Mouse (Mus musculus) midbrain, embryonic 11.5 days (tissue): Measurements from ENCODE around the gene Trim38. TPM values are rescaled to one million over a fixed set of nuclear protein-coding genes. Genes with fewer than 3 reads are reported as not detected.
A peak's percentile ranks its signal among the peaks of the same experiment; 100 is the strongest.
"Not testable (repeated sequence)": the region's sequence is repeated elsewhere in the genome, so short reads cannot be mapped to it uniquely, and the experiment has no call there.

Experiments
- ATAC-seq: fragments of 200-750 bp; cut with Nextera tagmentation; 2 replicates; pipeline ENCODE4 v1.8.0; 2017; ENCODE audit warnings: moderate TSS enrichment, moderate library complexity; ENCODE audit not compliant: low FRiP score
- DNase-seq: peaks from one replicate; pipeline ENCODE4 v3.0.0; 2015; ENCODE audit warnings: low spot score; ENCODE audit errors: missing footprints
- H3K27ac ChIP-seq: fragments of 300-500 bp; sonication (generic); 2 replicates; pipeline ENCODE4 v1.5.1; 2014; ENCODE audit warnings: low read depth, low read length
- H3K27me3 ChIP-seq: fragments of 300-500 bp; sonication (generic); 2 replicates; pipeline ENCODE4 v1.6.1; 2014; ENCODE audit warnings: mild to moderate bottlenecking, low read length, moderate library complexity, mixed read lengths; ENCODE audit not compliant: control insufficient read depth, insufficient read depth
- H3K36me3 ChIP-seq: fragments of 300-500 bp; sonication (generic); 2 replicates; pipeline ENCODE4 v1.6.1; 2014; ENCODE audit warnings: mild to moderate bottlenecking, low read length, moderate library complexity, mixed read lengths; ENCODE audit not compliant: control insufficient read depth, insufficient read depth
- H3K4me1 ChIP-seq: fragments of 300-500 bp; sonication (generic); 2 replicates; pipeline ENCODE4 v1.6.1; 2014; ENCODE audit warnings: low read length; ENCODE audit not compliant: control insufficient read depth, insufficient read depth
- H3K4me2 ChIP-seq: fragments of 300-500 bp; sonication (generic); 2 replicates; pipeline ENCODE4 v1.6.1; 2014; ENCODE audit warnings: mild to moderate bottlenecking, moderate library complexity
- H3K4me3 ChIP-seq: fragments of 300-500 bp; sonication (generic); 2 replicates; pipeline ENCODE4 v1.5.1; 2014; ENCODE audit warnings: low read depth, low read length
- H3K9ac ChIP-seq: fragments of 300-500 bp; sonication (generic); 2 replicates; pipeline ENCODE4 v1.6.1; 2014; ENCODE audit warnings: low read length
- H3K9me3 ChIP-seq: fragments of 300-500 bp; sonication (generic); 2 replicates; pipeline ENCODE4 v1.6.1; 2016; ENCODE audit warnings: low read length; ENCODE audit not compliant: control insufficient read depth
- WGBS: fragments of 180-500 bp; shearing (Covaris S2); extraction: QIAGEN DNeasy Blood & Tissue Kit; methylation state at CpG from one replicate; pipeline ENCODE4 v1.1.7; 2014; 5-methylcytosine and 5-hydroxymethylcytosine counted together
- polyA plus RNA-seq: library from polyadenylated mRNA; unstranded; fragments of >200 nt; fragmentation: Nextera tagmentation; extraction: Ambion mirVana; gene quantifications from 2 replicates; pipeline ENCODE4 v1.2.1, GENCODE M21; 2014

The Trim38 gene
- not detected in 2 replicates for polyA plus RNA-seq

GRCm38 (mm10) chr13:23769613-23770012, at the start of gene Trim38:
TSS of gene Trim38 (plus strand) at chr13:23769913.
- not testable (repeated sequence) for H3K4me3 ChIP-seq, H3K4me1 ChIP-seq, H3K9me3 ChIP-seq, ATAC-seq, DNase-seq, H3K9ac ChIP-seq, H3K36me3 ChIP-seq, H3K27ac ChIP-seq, H3K4me2 ChIP-seq, H3K27me3 ChIP-seq
- WGBS: 84% methylated on average over 2 of the region's 2 CpGs

GRCm38 (mm10) chr13:23724239-23724638, 45.5 kb upstream of the Trim38 start:
- WGBS: 87% methylated on average over 4 of the region's 4 CpGs

GRCm38 (mm10) chr13:23725213-23725612, 44.5 kb upstream of the Trim38 start:
- Histone ChIP-seq H3K4me1 (no peaks in the 10 kb centered on the region), H3K36me3 (no peaks in the 10 kb centered on the region), H3K4me3 (no peak overlapping the region), H3K27me3 (no peaks in the 10 kb centered on the region), H3K9me3 (no peaks in the 10 kb centered on the region), H3K4me2 (no peak overlapping the region), H3K27ac (no peak overlapping the region), H3K9ac (no peak overlapping the region)
- no peak for DNase-seq
- no peak for ATAC-seq
- WGBS: 33% methylated on average over 1 of the region's 1 CpGs

More at GRCm38 (mm10) chr13:23724239-23724638, 45.5 kb upstream of the Trim38 start:
- Histone ChIP-seq H3K27ac (no peak overlapping the region), H3K9ac (no peak overlapping the region), H3K9me3 (no peaks in the 10 kb centered on the region), H3K4me2 (no peak overlapping the region), H3K36me3 (no peaks in the 10 kb centered on the region), H3K27me3 (no peaks in the 10 kb centered on the region), H3K4me3 (no peak overlapping the region), H3K4me1 (no peaks in the 10 kb centered on the region)
- DNase-seq (no peak), ATAC-seq (no peak)

GRCm38 (mm10) chr13:23728472-23729191, 41.1 kb upstream of the Trim38 start:
- H3K4me2 ChIP-seq: no peak overlapping the region
- H3K4me1 ChIP-seq: no peaks in the 10 kb centered on the region
- no peak overlapping the region for H3K4me3 ChIP-seq
- DNase-seq: no peak
- no peak for ATAC-seq
- H3K36me3 ChIP-seq: no peaks in the 10 kb centered on the region
- no peak overlapping the region for H3K9ac ChIP-seq
- WGBS: 88% methylated on average over 18 of the region's 18 CpGs
- no peaks in the 10 kb centered on the region for H3K27me3 ChIP-seq
- H3K9me3 ChIP-seq: no peaks in the 10 kb centered on the region
- no peak overlapping the region for H3K27ac ChIP-seq

GRCm38 (mm10) chr13:23729192-23729525, 40.6 kb upstream of the Trim38 start:
- DNase-seq (no peak), ATAC-seq (no peak)
- 91% methylated on average over 9 of the region's 9 CpGs for whole genome bisulfite sequencing
- no peak overlapping the region for H3K4me2 ChIP-seq
- H3K4me1 ChIP-seq: no peaks in the 10 kb centered on the region
- H3K9ac ChIP-seq: no peak overlapping the region
- H3K4me3 ChIP-seq: no peak overlapping the region
- H3K27ac ChIP-seq: no peak overlapping the region
- no peaks in the 10 kb centered on the region for H3K9me3 ChIP-seq
- H3K36me3 ChIP-seq: no peaks in the 10 kb centered on the region
- no peaks in the 10 kb centered on the region for H3K27me3 ChIP-seq

- DNase-seq (no peak), ATAC-seq (no peak)
- no peaks in the 10 kb centered on the region for H3K4me1 ChIP-seq
Observed at GRCm38 (mm10) chr13:23729706-23730105, 40.0 kb upstream of the Trim38 start.

GRCm38 (mm10) chr13:23730479-23730878, 39.2 kb upstream of the Trim38 start:
- ATAC-seq (no peak), DNase-seq (no peak)
- Histone ChIP-seq H3K4me2 (no peak overlapping the region), H3K9ac (no peak overlapping the region), H3K36me3 (no peaks in the 10 kb centered on the region), H3K27me3 (no peaks in the 10 kb centered on the region), H3K27ac (no peak overlapping the region), H3K4me1 (no peaks in the 10 kb centered on the region), H3K4me3 (no peak overlapping the region), H3K9me3 (no peaks in the 10 kb centered on the region)
- WGBS: 64% methylated on average over 8 of the region's 8 CpGs

More at GRCm38 (mm10) chr13:23729706-23730105, 40.0 kb upstream of the Trim38 start:
- 89% methylated on average over 5 of the region's 5 CpGs for WGBS
- Histone ChIP-seq H3K9ac (no peak overlapping the region), H3K27ac (no peak overlapping the region), H3K4me2 (no peak overlapping the region), H3K4me3 (no peak overlapping the region), H3K36me3 (no peaks in the 10 kb centered on the region), H3K27me3 (no peaks in the 10 kb centered on the region), H3K9me3 (no peaks in the 10 kb centered on the region)

- WGBS: 29% methylated on average over 8 of the region's 8 CpGs
- ATAC-seq (no peak), DNase-seq (peak; percentile 84)
- Histone ChIP-seq H3K4me3 (no peak overlapping the region), H3K9me3 (no peaks in the 10 kb centered on the region), H3K36me3 (no peaks in the 10 kb centered on the region), H3K4me1 (no peaks in the 10 kb centered on the region), H3K9ac (no peak overlapping the region), H3K27me3 (no peaks in the 10 kb centered on the region), H3K4me2 (no peak overlapping the region), H3K27ac (no peak overlapping the region)
Observed at GRCm38 (mm10) chr13:23732156-23732804, 37.4 kb upstream of the Trim38 start.

- no peak for DNase-seq
- 66% methylated on average over 5 of the region's 5 CpGs for WGBS
- no peak overlapping the region for H3K27ac ChIP-seq
Observed at GRCm38 (mm10) chr13:23737091-23737490, 32.6 kb upstream of the Trim38 start.

More at GRCm38 (mm10) chr13:23737091-23737490, 32.6 kb upstream of the Trim38 start:
- no peak for ATAC-seq
- no peak overlapping the region for H3K4me2 ChIP-seq
- H3K9ac ChIP-seq: no peak overlapping the region
- no peaks in the 10 kb centered on the region for H3K36me3 ChIP-seq
- peaks cover 13% of the 10 kb centered on the region for H3K4me1 ChIP-seq
- no peaks in the 10 kb centered on the region for H3K27me3 ChIP-seq
- H3K9me3 ChIP-seq: no peaks in the 10 kb centered on the region
- no peak overlapping the region for H3K4me3 ChIP-seq
